Mouse (Mus musculus) limb, embryonic 10.5 days (tissue): ENCODE measurements around the gene 6030468B19Rik. TPM values are rescaled to one million over a fixed set of nuclear protein-coding genes. Genes with fewer than 3 reads are reported as not detected.

Experiments used
- DNase-seq: peaks from one replicate; pipeline ENCODE4 v3.0.0-alpha.2; 2017; ENCODE audit warnings: low spot score
- H3K27ac ChIP-seq: fragments of 300-500 bp; sonication (generic); 2 replicates; pipeline ENCODE4 v1.5.1; 2016; ENCODE audit warnings: mild to moderate bottlenecking
- H3K27me3 ChIP-seq: fragments of 300-500 bp; sonication (generic); 2 replicates; pipeline ENCODE4 v1.6.1; 2016; ENCODE audit warnings: low read depth, mild to moderate bottlenecking; ENCODE audit not compliant: poor library complexity, severe bottlenecking
- H3K36me3 ChIP-seq: fragments of 300-500 bp; sonication (generic); 2 replicates; pipeline ENCODE4 v1.6.1; 2016; ENCODE audit warnings: mild to moderate bottlenecking, moderate library complexity
- H3K4me1 ChIP-seq: fragments of 300-500 bp; sonication (generic); 2 replicates; pipeline ENCODE4 v1.6.1; 2016
- H3K4me3 ChIP-seq: fragments of 300-500 bp; sonication (generic); 2 replicates; pipeline ENCODE4 v1.5.1; 2016; ENCODE audit warnings: mild to moderate bottlenecking, moderate library complexity
- H3K9me3 ChIP-seq: fragments of 300-500 bp; sonication (generic); replicated peaks from 2 replicates; pipeline ENCODE4 v1.6.1; 2016; ENCODE audit warnings: mild to moderate bottlenecking
- WGBS: fragments of 180-500 bp; shearing (Covaris S2); methylation state at CpG from one replicate; pipeline ENCODE4 v1.1.7; 2016; 5-methylcytosine and 5-hydroxymethylcytosine counted together
- polyA plus RNA-seq: library from polyadenylated mRNA; unstranded; fragments of >200 nt; fragmentation: Nextera tagmentation; extraction: Ambion mirVana; gene quantifications from 2 replicates; pipeline ENCODE4 v1.2.1, GENCODE M21; 2016

6030468B19Rik gene
- polyA plus RNA-seq, 1 experiment from 2014 or later = 1.6 TPM

- Histone ChIP-seq H3K27me3 (no peaks in the 10 kb centered on the region), H3K4me3 (no peak overlapping the region), H3K36me3 (peaks cover 84% of the 10 kb centered on the region), H3K4me1 (peaks cover 14% of the 10 kb centered on the region), H3K27ac (0 out of 2 replicates have a peak overlapping the region, but pooled peaks have one; percentile 30), H3K9me3 (no peaks in the 10 kb centered on the region)
- DNase-seq = no peak
- 91% methylated on average over 20 of the region's 20 CpGs for WGBS
These were observed 28.5 kb upstream of the 6030468B19Rik start for GRCm38 (mm10) chr11:117768725-117769682.

- Histone ChIP-seq H3K27me3 (no peaks in the 10 kb centered on the region), H3K4me3 (no peak overlapping the region), H3K36me3 (peaks cover 84% of the 10 kb centered on the region), H3K9me3 (no peaks in the 10 kb centered on the region), H3K27ac (0 out of 2 replicates have a peak overlapping the region, but pooled peaks have one; percentile 30), H3K4me1 (peaks cover 14% of the 10 kb centered on the region)
- DNase-seq = no peak
- WGBS = 90% methylated on average over 7 of the region's 7 CpGs
These were observed 27.8 kb upstream of the 6030468B19Rik start for GRCm38 (mm10) chr11:117769683-117770047.

- 83% methylated on average over 10 of the region's 10 CpGs for WGBS
- DNase-seq = no peak
- peaks cover 84% of the 10 kb centered on the region for H3K36me3 ChIP-seq
- H3K27me3 ChIP-seq = no peaks in the 10 kb centered on the region
- no peak overlapping the region for H3K4me3 ChIP-seq
- peaks cover 14% of the 10 kb centered on the region for H3K4me1 ChIP-seq
- H3K9me3 ChIP-seq = no peaks in the 10 kb centered on the region
- H3K27ac ChIP-seq = no peak overlapping the region
These were observed 27.1 kb upstream of the 6030468B19Rik start for GRCm38 (mm10) chr11:117770407-117770806.

GRCm38 (mm10) chr11:117772352-117772751 lies 25.1 kb upstream of the 6030468B19Rik start:
- no peaks in the 10 kb centered on the region for H3K27me3 ChIP-seq
- H3K9me3 ChIP-seq = no peaks in the 10 kb centered on the region
- no peak overlapping the region for H3K4me3 ChIP-seq
- H3K4me1 ChIP-seq = peaks cover 14% of the 10 kb centered on the region
- H3K36me3 ChIP-seq = peaks cover 86% of the 10 kb centered on the region
- DNase-seq = no peak
- 95% methylated on average over 7 of the region's 7 CpGs for WGBS
- H3K27ac ChIP-seq = no peak overlapping the region

GRCm38 (mm10) chr11:117774925-117775324 lies 22.5 kb upstream of the 6030468B19Rik start:
- Histone ChIP-seq H3K27ac (no peak overlapping the region), H3K9me3 (no peaks in the 10 kb centered on the region), H3K4me1 (peaks cover 28% of the 10 kb centered on the region), H3K36me3 (peaks cover 81% of the 10 kb centered on the region), H3K4me3 (no peak overlapping the region), H3K27me3 (no peaks in the 10 kb centered on the region)
- DNase-seq = no peak
- 95% methylated on average over 10 of the region's 10 CpGs for WGBS

- H3K27me3 ChIP-seq = no peaks in the 10 kb centered on the region
- no peak overlapping the region for H3K4me3 ChIP-seq
- H3K4me1 ChIP-seq = peaks cover 30% of the 10 kb centered on the region
- H3K36me3 ChIP-seq = peaks cover 75% of the 10 kb centered on the region
- H3K9me3 ChIP-seq = no peaks in the 10 kb centered on the region
- WGBS = 90% methylated on average over 12 of the region's 13 CpGs
- no peak for DNase-seq
- H3K27ac ChIP-seq = no peak overlapping the region
These were observed 21.9 kb upstream of the 6030468B19Rik start for GRCm38 (mm10) chr11:117775540-117775939.

- Histone ChIP-seq H3K36me3 (peaks cover 69% of the 10 kb centered on the region), H3K27me3 (peaks cover 2% of the 10 kb centered on the region), H3K4me3 (no peak overlapping the region), H3K9me3 (no peaks in the 10 kb centered on the region), H3K4me1 (peaks cover 36% of the 10 kb centered on the region), H3K27ac (no peak overlapping the region; the same call in 1 of the 2 replicates)
- 91% methylated on average over 14 of the region's 14 CpGs for WGBS
- no peak for DNase-seq
These were observed 21.2 kb upstream of the 6030468B19Rik start for GRCm38 (mm10) chr11:117776085-117776792.

GRCm38 (mm10) chr11:117777111-117777510 lies 20.3 kb upstream of the 6030468B19Rik start:
- DNase-seq = no peak
- WGBS = 91% methylated on average over 5 of the region's 5 CpGs
- H3K27ac ChIP-seq = no peak overlapping the region
- H3K27me3 ChIP-seq = peaks cover 10% of the 10 kb centered on the region
- peaks cover 45% of the 10 kb centered on the region for H3K4me1 ChIP-seq
- peaks cover 61% of the 10 kb centered on the region for H3K36me3 ChIP-seq
- no peaks in the 10 kb centered on the region for H3K9me3 ChIP-seq
- no peak overlapping the region for H3K4me3 ChIP-seq

GRCm38 (mm10) chr11:117778031-117778430 lies 19.4 kb upstream of the 6030468B19Rik start:
- 94% methylated on average over 11 of the region's 11 CpGs for WGBS
- no peak overlapping the region for H3K4me3 ChIP-seq
- peaks cover 54% of the 10 kb centered on the region for H3K4me1 ChIP-seq
- peak overlapping the region; percentile 91; the same call in 1 of the 2 replicates for H3K27ac ChIP-seq
- DNase-seq = no peak
- H3K27me3 ChIP-seq = peaks cover 20% of the 10 kb centered on the region
- H3K36me3 ChIP-seq = peaks cover 51% of the 10 kb centered on the region
- H3K9me3 ChIP-seq = no peaks in the 10 kb centered on the region

- 52% methylated on average over 12 of the region's 12 CpGs for WGBS
- Histone ChIP-seq H3K9me3 (no peaks in the 10 kb centered on the region), H3K36me3 (peaks cover 42% of the 10 kb centered on the region), H3K4me1 (peaks cover 62% of the 10 kb centered on the region), H3K27me3 (peaks cover 29% of the 10 kb centered on the region), H3K27ac (peak overlapping the region; percentile 91), H3K4me3 (peak overlapping the region; percentile 66)
- peak; percentile 53 for DNase-seq
These were observed 18.5 kb upstream of the 6030468B19Rik start for GRCm38 (mm10) chr11:117778851-117779433.

GRCm38 (mm10) chr11:117779434-117780198 lies 17.8 kb upstream of the 6030468B19Rik start:
- Histone ChIP-seq H3K4me1 (peaks cover 62% of the 10 kb centered on the region), H3K27me3 (peaks cover 35% of the 10 kb centered on the region)
- WGBS = 3% methylated on average over 38 of the region's 38 CpGs

GRCm38 (mm10) chr11:117780199-117780515 lies 17.3 kb upstream of the 6030468B19Rik start:
- Histone ChIP-seq H3K27ac (peak overlapping the region; percentile 91), H3K27me3 (peaks cover 41% of the 10 kb centered on the region), H3K9me3 (no peaks in the 10 kb centered on the region), H3K36me3 (peaks cover 30% of the 10 kb centered on the region), H3K4me3 (peak overlapping the region; percentile 66), H3K4me1 (peaks cover 62% of the 10 kb centered on the region)
- DNase-seq = no peak
- WGBS = 1% methylated on average over 17 of the region's 17 CpGs

More at GRCm38 (mm10) chr11:117779434-117780198, 17.8 kb upstream of the 6030468B19Rik start:
- peak overlapping the region; percentile 66 for H3K4me3 ChIP-seq
- H3K9me3 ChIP-seq = no peaks in the 10 kb centered on the region
- H3K36me3 ChIP-seq = peaks cover 36% of the 10 kb centered on the region
- DNase-seq = peak; percentile 76
- peak overlapping the region; percentile 91 for H3K27ac ChIP-seq
